Mouse (Mus musculus): ENCODE data around the gene Park7.

Gene Park7

DNA sequence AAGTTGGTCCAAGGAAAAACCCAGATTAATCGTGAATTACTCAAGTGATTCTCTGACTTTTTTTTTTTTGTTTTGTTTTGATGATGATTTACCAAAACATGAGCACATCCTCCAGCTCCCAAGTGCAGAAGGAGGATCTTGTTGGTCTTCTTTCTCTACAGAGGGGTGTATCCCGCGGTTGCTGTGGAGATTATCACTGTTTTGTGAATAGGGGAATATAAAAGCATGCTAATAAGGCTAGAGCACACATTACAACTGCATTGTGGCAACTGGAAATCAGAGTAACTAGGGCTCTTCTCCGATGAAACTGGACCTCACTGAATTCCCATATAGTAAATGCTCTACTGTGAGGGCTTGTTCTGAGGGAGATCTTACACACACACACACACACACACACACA lies 61.8 kb downstream of the Park7 start:
- no peak for DNase-seq (ENCODE audit: extremely low read depth, insufficient read length, low spot score)

DNA sequence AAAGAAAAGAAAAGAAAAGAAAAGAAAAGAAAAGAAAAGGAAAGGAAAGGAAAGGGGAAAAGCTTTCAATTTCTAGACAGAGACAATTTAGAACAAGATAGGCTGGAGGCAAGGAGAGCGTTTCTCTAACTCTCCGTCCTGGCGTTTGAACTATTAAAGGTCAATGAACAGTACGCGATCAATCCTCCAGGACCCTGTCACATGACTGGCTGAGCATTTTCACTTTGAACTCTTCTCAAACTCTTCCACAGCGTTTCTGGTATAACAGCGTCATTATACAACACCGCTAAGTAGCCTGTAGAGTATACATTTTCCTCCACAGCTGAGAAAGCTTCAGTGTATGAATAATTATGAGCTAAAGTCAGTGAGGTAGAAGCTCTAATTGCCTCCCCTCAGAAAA lies 62.2 kb downstream of the Park7 start:
- no peak for DNase-seq (ENCODE audit: extremely low read depth, insufficient read length, low spot score)

DNA sequence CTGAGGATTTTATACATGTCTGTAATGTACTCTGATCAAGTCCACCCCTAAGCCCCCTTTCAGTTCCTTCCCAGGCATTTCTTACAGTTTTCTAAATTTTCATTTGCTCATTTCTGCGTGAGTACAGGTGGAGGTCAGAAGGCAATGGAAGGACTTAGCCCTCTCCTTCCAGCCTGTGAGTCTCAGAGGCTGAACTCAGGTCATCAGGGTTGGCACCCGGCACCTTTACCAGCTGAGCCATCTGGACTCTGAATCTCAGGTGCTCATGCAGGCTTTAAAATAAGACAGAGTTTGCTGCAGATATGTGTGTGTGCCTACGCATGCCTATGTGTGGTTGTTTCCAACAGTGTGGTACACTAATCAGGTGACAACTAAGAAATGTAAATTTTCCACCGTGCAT lies 63.3 kb downstream of the Park7 start:
- DNase-seq (ENCODE audit: extremely low read depth, insufficient read length, low spot score): no peak

DNA sequence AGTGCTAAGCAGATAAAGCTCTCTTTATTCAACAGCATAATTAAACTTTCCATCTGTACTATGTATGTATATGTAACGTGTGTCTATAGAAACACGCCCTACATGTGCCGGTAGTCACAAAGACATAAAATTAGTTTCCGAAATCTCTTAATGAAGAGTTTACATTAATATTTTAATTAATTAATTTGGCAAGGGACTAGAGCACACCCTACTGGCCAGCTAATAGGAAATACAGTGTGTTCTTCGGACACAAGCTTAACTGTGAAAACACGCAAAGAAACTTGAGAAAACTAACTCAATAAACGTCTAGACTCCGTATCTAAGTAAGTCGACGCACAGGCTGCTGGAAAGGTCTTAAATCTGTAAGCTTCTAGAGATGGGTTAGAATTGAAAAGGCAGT lies 64.3 kb downstream of the Park7 start:
- DNase-seq (ENCODE audit: extremely low read depth, insufficient read length, low spot score): no peak
